Mouse (Mus musculus) natural killer cell, adult 2 months (primary cell): Measurements from ENCODE around the gene Tnfrsf8.

Source experiments
- DNase-seq, 2 experiments: peaks; one replicate each; pipeline ENCODE4 v3.0.0; 2022; ENCODE audit warnings: low spot score in 2 of 2

Tnfrsf8 gene

DNA sequence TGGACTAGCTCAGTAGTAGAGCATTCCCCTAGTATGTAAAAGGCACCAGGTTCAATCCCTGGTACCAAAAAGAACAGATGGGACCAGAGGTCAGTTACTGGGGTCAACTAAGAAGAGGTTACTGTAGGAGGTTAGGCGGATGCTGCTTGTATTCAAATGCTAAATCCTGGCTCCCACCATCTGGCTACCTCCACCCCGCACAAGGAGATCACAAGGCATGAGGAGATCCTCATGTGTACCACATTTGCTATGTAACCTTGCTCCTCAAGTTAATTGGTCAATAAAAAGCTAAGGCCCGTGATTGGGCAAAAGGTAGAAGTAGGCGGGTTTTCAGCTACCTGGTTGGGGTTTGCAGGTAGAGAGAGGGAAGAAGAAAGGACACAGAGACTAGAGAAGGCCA lies 43.3 kb downstream of the Tnfrsf8 start:
- no peak for DNase-seq

DNA sequence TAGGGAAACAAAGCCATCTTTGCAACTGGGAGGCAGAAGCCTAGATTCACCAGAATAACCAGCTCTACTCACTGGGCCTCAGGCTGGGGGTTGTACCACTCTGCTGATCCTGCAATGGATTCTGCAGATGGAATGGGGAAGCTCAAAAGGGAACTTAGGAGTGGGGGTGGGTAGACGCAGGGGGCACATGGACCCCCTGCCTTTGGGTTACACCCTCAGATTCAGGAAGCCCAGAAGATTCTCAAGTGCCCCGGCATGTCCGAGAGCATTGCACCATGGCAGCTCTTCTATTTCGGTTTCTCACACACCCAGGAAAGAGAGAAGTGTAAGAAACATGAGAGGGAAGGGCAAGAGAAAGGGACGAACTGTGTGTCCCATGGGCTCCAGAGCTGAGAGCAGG lies 44.8 kb downstream of the Tnfrsf8 start:
- DNase-seq, result no peak

- no peak for DNase-seq
Observed at GRCm38 (mm10) chr4:145267631-145268110, 47.3 kb downstream of the Tnfrsf8 start.

DNA sequence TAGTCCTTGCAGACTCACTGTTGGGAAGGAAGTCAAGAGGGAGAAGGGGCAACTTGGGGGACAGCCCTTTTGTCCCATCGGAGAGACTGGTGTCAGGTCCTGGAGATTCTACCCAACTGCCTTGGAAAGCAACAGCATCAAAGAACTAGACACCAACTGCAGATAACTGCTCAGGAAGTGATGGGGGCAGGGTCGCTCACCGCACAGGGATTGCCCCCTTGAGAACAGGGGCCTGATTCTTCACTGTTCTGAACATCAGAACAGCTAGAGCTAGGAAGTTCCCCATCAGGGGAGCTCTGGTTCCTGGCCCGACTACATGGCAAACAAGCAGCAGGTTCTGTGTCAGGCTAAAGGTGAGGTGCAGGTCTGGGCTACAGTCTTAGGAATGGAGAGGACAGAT lies 48.5 kb downstream of the Tnfrsf8 start:
- no peak for DNase-seq

GRCm38 (mm10) chr4:145264761-145265160 lies 50.2 kb downstream of the Tnfrsf8 start:
- DNase-seq, result no peak

DNA sequence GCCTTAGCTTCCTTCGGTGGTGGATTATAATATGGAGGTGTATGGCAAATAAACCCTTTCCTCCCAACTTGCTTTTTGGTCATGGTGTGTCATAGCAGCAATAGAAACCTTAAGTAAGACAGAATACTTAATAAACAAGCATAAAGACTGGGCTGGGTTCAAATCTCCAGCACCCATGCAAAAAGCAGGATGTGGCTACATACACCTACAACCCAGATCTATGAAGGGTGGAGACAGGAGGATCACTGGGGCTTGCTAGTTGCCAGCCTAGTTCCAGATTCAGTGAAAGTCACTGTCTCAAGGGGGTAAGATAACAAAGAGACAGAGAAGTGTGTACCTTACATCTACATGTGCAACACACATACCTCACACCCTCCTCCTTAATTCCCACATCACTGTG lies 51.4 kb downstream of the Tnfrsf8 start:
- DNase-seq, result no peak

DNA sequence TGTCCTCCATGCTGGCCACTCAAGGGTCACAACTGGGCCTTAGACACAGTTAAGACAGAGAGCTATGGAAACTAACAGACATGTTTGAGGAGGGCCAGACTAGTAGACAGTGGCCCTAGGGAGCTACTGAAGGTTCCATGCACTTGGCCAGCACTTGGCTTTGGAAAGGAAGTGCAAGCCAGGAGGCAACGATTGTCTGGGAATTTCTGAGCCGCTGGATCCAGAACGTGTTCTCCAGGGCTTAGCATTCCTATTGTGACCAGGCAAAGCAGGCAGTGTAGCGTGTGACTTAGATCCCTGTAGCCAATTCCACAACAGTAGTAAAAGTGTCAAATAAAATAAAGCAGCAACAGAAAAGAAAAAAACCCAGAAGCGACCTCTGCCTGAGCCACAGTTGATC lies 54.2 kb downstream of the Tnfrsf8 start:
- no peak for DNase-seq

DNA sequence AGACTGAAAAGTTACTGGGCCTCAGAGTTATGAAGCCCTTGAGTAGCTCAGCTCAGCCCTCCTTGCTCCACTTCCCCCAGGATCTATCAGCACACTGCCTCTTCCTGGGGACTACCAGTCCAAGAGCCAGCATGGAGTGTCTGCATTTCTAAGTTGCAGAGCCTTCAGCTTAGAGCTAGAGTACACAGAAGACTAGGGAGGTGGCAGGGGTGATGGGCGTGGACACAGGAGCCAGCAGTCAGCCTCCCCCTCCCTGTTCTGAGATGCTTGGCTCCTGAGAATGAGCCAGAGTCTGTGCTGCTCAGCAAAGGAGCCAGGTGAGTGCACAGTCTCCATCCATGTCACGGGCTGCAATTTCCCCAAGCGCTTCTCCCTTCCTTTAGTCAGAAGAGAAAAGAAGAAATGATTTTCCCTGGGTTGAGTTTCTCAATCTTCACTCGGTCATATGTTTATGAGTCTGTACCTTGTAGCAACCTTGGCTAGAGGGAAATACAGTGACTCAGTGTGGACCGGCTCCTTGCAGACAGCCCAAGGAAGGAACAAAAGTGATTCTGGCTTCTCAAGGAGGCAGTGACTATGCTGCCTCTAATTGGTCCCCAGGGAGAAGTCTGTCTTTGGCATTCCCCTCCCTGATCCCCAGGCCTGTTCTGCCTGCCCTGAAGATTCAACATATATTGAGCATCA lies 57.1 kb downstream of the Tnfrsf8 start:
- no peak for DNase-seq

DNA sequence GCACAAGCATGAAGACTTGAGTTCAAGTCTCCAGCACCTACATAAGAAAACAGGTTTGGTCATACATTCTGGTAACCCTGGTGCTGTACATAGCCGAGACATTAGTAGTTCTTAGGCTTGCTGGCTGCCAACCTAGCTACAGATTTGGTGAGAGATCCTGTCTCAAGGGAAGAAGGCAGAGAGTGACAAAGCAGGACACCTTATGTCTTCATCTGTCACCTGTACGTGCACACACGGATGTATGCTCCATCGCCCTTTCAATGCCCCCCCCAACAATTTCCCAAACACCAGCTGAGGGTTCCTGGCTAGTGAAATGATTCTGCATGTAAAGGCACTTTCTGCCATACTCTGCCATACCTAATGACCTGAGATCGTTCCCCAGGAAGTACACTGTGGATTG lies 58.8 kb downstream of the Tnfrsf8 start:
- no peak for DNase-seq

GRCm38 (mm10) chr4:145254418-145254817 lies 60.5 kb downstream of the Tnfrsf8 start:
- peak; percentile 90 for DNase-seq

DNA sequence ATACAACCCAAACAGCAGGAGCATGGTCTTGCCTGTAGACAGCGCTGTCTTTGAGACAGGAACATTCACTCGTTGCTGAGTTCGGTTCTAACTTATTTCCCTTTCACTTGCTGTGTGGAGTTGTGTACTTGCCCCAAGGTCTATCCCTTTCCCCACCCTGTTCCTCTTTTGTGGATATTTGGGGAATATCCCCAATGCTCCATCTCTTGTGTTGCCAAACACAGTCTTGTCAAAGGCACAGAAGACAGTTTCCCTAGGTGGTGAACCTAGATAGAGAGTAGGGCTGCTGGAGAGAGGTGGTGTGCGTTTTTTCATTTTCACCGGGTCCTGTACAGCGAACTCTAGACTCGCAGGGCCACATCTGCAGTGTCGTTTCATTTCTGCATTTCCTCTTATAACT lies 62.4 kb downstream of the Tnfrsf8 start:
- DNase-seq, result no peak

DNA sequence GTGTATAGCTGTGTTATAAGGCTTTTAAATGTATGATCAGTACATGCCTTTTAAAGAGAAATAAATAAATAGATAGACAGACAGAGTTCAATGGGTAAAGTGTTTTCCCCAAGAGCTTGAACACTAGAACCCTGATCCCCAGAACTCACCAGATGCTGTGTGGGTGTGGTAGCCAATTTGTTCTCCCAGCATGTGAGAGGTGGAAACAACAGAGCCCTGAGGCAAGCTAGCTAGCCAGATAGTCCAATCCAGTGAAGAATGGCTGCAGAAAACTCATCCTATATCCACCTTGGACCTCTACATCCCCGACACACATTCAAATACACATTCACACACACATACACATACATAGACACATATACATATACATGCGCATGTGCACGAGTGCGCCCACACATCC lies 63.4 kb downstream of the Tnfrsf8 start:
- DNase-seq, result no peak

GRCm38 (mm10) chr4:145250002-145250401 lies 65.0 kb downstream of the Tnfrsf8 start:
- peak; percentile 82 to 87 for DNase-seq

DNA sequence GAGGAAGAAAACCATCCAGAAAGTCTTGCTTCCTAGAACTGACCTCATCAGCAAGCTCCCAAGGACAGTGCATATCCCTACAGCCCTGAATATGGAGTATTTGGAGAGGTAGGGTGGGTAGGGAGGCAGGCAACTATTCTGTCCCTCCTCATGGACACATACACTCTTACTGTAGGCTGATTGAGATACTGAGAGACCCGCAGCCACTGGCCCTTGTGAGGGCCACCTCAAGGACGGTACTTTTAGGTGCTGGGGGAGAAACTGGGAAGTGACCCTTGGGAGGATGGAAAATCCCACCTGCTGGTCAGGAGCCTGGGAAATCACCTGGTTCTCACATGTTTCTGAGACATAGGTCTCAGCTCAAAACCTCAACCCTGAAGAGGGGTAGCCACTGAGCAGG lies 67.4 kb downstream of the Tnfrsf8 start:
- no peak for DNase-seq

- DNase-seq, result peak; percentile 75 to 77
Observed at GRCm38 (mm10) chr4:145246173-145247011, 68.6 kb downstream of the Tnfrsf8 start, which contains the start of gene Tnfrsf1b. Gene Tnfrsf1b (minus strand): TSS chr4:145246870.

- DNase-seq, result no peak
Observed at GRCm38 (mm10) chr4:145245581-145245980, 69.4 kb downstream of the Tnfrsf8 start.

GRCm38 (mm10) chr4:145244676-145245075 lies 70.3 kb downstream of the Tnfrsf8 start:
- no peak for DNase-seq

DNA sequence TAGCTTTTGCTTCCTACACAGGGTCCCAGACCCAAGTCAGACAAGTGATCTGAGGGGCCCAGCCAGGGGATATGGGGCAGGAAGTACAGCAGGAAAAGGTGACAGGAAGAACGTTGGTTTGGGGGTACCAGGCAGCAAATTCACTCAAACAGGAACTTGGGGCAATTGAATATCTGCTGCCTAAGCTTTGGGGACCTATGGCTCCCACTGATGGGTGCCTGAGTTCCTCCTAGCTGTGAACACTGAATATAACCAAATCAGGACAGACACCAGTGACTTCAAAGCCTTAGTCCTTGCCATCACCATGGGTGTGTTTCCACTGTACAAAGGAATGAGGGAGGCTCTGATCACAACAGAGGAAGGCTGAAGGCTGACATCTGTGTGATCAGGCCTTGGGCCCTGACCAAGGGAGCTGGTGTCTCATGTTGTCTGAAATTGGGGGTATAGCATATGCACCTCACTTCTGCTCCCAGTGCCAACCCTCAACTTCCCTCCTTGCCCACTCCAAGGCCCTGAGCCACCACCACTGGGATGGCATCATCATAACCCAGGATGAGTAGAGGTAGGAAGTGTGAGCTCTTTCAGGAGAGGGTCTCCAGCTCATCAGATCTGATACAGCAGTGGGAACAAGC lies 72.1 kb downstream of the Tnfrsf8 start:
- DNase-seq, result no peak

GRCm38 (mm10) chr4:145240723-145241231 lies 74.2 kb downstream of the Tnfrsf8 start:
- peak; percentile 90 to 93 for DNase-seq

DNA sequence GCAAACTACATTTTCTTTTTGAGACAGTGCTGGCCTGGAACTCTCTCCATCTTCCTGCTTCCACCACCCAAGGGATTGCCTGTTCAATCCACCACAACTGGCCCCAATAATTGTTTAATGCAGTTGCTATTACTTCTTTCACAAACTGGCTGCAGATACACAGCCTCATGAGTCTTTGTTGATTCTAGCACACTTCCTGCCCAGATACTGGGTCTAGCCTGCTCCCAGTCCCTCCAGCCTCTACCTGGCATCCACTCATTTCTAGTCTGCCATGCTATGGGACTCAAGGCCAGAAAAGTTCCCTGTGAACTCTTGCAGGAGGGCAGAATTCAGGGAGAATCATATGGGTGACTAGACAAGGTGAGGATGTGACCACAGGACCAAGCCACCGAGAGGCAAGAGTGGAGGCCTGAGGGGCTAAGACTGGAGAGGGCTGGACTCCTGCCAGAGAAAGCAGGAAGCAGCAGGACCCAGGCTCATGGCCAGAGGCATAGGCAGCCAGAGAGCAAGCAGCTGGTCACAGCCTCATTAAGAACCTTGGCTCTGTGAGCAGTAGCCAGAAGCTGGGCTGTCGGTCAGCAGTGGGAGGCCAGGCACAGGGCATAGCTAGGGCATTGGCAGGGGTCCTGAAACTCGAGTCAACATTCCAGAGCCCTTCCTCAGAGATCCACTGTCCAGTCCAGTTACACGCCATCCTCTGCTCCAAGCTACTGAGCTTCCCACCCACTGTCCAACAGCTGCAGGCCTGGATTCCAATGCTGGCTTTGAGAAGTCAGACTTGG lies 75.7 kb downstream of the Tnfrsf8 start:
- no peak for DNase-seq

- peak; percentile 78 to 83 for DNase-seq
Observed at GRCm38 (mm10) chr4:145236027-145236426, 78.9 kb downstream of the Tnfrsf8 start.
